Mouse (Mus musculus) yolk sac, embryonic 10.5 days (tissue): Measurements from ENCODE around the gene Kcnt1.
"Not testable (repeated sequence)": the region's sequence is repeated elsewhere in the genome, so short reads cannot be mapped to it uniquely, and the experiment has no call there.

ENCODE experiments used
- DNase-seq: peaks from one replicate; pipeline ENCODE4 v3.0.0-alpha.2; 2017; ENCODE audit warnings: low spot score

Gene Kcnt1

DNA sequence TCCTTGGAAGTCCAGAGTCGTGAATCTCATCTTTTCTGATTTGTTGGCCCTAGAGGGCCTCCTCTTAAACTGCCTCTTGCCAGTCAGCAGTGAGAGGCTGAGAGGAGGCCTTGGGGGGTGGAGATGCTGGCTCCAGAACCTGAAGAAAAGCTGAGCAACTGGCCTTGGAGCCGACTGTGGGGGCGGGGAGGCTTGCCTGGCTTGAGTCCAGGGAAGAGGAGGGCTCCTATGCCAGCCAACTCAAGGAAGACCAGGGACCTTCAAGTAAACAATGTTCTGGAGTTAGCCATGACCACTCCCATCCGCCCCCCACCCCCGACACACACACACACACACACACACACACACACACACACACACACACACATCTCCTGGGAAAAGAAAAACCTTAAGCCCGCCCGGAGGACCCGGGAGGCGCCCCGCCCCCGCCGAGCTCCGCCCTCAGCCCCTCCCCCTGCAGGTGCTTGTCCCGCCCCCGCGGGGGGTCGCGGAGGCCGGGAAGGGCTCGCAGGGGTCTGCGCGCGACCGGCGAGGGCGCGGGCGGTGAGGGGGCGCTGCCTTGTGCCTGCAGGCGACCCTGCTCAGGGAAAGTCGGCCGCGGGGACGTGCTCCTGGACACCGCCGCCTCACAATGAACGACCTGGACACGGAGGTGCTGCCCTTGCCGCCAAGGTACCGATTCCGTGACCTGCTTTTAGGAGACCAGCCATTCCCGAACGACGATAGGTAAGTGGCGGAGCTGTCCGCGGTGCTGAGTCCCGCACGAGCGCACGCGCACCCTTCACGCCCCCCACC is at the start of gene Kcnt1:
TSS of gene Kcnt1 (plus strand) at position 398 of the 795 bp plus-strand sequence.
- peak; percentile 70 for DNase-seq

DNA sequence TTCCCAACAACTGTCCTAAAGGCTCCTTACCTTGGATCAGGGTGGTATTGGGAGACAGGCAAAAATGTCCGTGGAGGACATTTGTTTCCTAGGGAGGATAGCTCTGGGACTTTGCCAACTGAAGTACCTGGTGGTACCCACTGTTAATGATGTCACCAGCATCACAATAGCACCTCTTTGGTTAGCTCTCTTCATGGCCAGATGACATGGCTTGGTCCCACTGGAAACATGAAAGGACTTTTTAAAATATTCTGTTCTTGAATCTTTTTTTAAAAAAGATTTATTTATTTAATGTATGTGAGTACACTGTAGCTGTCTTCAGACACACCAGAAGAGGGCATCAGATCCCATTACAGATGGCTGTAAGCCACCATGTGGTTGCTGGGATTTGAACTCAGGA is 47.8 kb upstream of the Kcnt1 start, which contains the start of gene Glt6d1:
TSS of gene Glt6d1 (minus strand) at position 101 of the 400 bp plus-strand sequence.
- not testable (repeated sequence) for DNase-seq

DNA sequence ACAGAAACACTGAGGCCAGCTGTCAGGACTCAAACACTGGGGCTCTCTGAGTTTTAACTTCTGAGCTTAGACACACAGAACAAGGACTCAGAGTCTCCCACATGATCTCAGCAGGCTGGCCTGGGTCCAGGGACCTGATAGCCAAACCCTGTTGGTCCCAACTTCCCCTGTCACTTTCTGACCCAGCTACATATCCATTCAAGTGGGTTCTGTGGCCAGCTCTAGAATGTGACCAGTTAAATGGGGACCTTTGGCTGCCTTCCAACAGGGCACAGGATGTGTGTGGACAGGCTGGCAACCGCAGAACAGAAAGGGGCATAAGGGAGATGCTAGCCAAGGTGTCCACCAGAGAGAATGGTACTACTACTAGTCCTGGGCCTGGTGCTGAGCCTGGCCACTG is 40.7 kb upstream of the Kcnt1 start, which contains the start of gene Lcn9:
TSS of gene Lcn9 (plus strand) at position 348 of the 400 bp plus-strand sequence.
- no peak for DNase-seq

DNA sequence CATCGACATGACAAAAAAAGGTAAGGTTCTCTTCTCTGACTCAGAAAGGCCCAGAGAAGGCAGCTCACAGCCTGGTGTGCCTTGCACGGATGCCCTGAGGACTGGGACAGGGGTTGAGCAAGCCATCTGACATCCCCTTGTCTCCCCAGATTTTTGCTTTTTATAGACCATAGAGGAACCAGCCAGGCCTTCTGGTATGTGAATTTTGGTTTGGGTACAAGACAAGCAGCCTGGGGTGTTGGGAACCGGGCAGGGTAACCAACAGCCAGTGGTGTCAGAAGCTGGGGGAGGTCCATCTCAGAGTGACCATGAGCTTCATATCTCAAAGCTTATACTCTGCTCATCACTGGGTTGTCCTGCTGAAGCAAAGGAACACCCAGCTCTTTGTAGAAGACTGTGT is 38.8 kb upstream of the Kcnt1 start:
- no peak for DNase-seq

DNA sequence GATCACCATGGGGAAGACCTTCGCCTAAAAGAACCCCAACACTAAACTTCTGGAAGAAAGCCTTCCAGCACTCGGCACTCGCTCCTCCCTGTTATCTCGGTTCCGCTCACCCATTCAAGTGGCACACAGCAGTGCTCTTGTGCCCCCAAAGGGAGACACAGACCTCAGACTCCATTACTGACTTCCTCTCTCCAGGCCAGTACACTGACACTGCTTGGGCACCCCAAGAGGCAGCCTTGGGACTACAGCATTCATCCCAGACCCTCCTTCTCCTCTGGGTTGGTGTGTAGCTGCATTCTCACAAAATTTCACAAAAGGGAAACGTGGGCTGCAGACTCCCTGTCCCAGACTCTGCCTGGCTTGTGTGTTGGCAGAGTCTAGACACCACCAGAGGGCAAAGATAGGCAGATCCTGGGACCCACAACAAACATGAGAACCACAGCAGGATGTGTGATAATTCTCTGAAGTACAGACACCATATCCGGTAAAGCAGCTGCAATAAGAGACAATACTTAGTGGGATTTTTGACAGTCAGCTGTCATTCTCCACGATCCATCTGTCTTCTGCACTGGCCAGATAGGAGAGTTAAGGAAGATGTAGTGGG is 35.1 kb upstream of the Kcnt1 start:
- DNase-seq: no peak

DNA sequence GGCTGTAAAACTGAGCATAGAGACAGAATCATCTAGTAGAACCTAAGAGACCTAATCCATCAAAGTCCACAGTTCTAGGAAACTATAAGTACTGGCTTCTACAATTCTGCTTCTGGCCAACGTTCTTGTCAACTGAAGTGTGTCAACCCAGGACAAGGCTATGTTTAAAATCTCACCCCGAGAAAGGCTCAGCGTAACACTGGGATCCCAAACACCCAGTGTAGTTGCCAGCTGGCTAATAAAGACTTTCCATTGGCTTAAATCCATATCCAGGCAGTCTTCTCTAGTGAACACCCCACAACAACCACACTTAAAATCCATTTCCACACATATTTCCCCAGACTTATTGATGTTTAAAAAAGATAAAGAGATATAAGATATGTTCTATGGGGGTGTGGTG is 32.7 kb upstream of the Kcnt1 start:
- DNase-seq: no peak

DNA sequence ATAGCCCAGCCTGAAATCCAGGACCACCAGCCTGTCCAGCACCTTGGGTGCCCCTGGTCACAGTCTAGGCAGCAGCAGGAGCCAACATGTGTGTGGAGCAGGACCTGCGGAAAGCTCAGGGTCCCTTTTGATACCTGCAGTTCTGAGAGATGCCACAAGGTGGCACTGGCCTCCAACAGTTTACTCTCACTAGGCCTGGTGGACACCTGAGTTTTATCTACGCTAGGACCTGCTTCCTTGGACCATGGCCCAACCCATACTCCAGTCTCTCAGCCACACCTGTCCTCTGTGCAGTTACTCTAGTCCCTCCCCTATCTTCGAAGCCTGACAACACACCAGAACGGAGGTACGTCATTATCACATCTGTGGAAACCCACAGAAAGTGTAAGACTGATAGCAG is 27.2 kb upstream of the Kcnt1 start:
- peak; percentile 47 for DNase-seq

DNA sequence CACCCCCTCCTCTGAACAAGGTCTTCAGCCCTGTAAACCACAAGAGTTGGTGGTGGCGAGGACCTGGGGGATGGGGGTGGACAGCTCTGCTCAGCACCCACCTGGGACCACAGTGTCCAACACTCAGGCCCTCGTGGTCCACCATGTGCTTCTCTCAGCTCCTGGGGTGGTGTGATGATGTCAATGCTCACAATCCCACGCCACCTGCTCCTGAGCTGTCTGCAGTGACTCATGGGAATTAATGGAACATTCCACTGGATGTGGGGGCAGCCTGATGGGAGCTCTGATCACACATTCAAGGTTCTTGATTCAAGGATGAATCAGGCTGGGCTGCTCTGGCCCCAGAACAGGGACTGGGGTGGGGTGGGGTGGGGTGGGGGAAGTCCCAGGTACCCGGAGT is 21.4 kb upstream of the Kcnt1 start:
- DNase-seq: no peak

DNA sequence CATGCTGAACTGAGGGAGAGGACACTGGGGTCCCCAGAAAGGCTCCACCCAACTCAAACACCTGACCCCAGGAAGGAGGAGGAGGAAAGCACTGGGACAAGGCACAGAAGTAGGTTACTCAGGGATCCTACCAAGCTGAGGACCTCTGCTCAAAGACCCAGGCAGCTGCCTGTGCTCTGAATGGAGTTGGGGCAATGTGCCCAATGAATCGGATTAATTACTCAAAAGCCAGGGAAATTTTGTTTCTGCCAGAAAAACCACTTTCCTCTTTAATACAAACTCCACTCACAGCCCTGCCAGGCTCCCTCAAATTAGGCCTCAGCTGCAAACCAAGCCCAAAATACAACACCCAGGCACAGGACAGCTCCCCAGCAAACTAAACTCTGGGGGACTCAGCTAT is 20.8 kb upstream of the Kcnt1 start:
- DNase-seq: no peak

DNA sequence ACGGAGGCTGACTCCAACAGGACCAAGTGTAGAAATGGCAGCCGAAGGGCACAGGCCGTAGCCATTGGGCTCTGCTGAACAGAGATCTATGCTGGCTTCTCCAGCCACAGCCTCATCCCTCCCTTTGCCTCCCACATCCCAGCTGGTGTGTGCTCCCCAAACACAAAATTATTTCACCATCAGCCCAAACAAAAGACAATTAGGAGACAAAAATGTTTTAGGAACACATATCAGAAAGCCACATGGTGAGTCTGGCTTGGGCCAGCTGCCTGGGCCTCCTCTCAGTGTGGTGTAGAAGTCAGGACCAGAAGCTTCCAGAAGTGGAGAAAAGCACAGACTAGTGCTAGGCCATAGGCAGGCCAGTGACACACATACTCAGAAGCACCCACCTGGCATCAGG is 19.4 kb upstream of the Kcnt1 start:
- no peak for DNase-seq

DNA sequence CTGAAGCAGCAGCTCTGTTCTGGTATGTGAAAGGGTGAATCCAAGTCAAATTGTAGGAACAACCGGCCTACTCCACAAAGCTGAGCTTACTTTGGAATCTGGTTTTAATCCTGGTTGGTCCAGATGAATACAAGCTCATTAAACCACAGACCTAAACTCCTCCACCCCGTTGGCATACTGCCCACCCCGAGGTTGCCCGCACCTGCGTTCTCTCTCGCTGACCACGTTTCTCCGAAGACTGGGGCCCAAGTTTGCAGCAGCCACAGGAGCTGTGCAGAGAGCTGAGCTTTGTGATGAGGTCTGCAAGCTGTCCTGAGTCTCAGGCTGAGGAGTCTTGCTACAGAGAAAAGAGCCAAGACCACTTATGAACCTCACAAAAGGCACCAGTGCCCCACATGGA is 17.0 kb upstream of the Kcnt1 start:
- DNase-seq: no peak

DNA sequence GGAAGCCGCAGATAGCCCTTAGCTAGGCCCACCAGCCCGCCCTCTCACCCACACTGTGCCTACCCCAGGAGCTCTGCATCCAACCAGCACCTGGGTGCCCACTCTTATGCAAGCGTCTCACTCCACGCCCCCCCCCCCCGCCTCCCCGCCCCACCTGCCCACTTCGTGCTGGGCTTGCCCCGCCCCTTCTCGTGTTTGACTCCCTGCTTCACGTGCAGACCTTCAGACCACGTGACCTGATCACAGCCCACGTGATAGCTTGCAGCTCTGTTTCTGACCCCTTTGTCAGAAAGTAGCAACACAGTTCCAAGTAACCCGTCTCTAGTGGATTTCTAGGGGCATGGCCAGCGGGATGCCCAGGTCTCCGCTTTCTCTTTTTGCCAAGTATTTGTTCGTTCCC is 16.3 kb upstream of the Kcnt1 start, which contains the start of gene Sohlh1:
TSS of gene Sohlh1 (minus strand) at position 23 of the 400 bp plus-strand sequence.
- DNase-seq: no peak

DNA sequence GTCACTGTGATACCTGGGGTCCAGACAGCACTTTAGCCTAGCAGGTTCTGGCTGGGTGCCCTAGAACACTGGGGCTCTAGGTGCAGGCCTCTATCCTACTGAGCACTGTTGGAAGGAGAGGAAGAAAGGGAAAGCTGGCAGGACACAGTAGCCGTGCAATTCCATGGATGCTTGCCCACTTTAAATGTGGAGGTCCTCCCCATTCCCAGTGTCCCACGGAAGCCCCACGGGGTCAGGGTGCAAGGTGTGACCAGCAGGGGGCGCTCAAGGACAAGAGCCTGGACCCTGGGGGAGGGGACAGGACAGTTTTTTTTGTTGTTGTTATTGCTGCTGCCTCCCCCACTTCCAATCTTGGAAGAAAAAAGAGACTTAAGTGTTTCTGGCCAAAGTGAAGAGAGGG is 13.2 kb upstream of the Kcnt1 start:
- DNase-seq: no peak

DNA sequence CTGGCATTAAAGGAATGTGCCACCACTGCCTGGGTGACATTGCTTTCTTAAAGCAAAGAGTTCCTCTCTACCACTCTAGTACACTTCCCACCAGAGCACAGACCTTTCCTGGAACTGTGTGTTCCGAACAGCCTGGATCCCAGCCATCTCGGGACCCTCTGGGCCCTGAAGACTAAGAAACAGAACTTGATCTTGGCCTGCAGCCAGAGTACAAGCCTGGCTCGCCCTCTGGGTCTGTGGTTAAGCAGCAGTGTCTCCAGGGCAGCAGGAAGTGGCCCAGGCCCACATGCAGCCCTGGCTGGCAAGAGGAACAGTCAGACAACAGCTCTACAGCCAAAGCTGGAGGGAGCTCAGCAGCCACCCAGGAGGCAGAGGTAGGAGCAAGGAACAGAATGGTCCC is 10.9 kb upstream of the Kcnt1 start:
- no peak for DNase-seq

DNA sequence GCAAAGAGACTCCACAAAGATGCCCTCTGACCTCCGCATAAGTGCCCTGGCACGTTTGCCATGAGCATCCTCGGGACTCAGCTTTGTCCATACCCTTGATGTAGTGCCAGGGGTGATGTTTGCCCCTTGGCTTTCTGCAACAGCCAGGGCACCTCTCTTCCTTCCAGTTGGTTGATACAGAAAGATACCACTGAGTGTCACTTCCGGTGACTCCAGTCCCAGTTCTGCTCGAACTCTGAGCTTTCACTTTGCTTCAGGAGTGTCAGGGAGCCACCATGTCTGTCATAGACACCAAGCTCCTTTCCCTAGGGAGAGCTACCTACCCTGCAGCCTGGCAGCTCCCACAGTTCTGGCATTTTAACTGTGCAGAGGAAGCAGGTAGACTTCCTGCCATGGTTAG is 9.5 kb upstream of the Kcnt1 start:
- DNase-seq: no peak

DNA sequence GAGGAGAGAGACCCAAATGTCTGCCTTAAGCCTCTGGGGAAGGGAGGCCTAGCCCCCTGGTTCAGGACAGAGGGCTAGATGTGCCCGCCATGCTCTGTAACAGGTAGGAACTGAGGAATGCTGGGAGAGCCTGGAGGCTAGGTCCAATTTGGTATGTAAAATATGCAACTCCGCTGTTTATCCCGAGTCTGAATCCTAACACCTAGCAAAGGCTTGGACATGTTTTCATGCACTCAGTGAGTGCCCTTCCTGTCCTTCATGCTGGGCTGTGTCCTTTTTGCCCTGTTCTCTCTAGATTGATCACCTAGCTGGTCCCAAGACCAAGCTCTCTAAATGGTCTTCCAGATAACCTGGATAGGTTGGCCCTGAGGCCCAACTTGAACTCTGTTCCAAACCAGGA is 3.6 kb upstream of the Kcnt1 start:
- DNase-seq: no peak

DNA sequence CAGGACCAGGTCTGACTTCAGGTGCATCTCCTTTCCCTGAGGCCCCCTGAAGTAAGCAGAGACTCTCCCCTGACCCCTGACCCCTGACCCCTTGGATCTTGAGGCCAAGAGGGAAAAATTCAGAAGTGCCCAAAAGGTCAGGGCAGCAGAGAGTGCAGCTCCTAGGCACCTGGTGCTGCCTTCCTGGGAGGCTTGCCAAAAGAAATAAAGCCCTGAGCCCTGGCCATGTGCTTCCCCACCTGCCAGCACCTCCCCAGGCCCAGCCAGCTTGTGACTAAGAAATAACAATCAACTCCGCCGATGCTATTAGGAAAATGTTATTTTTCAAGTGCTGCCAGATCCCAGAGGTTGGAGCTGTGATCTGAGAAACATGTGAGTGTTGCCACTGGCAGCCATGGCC is 1.5 kb upstream of the Kcnt1 start:
- no peak for DNase-seq

DNA sequence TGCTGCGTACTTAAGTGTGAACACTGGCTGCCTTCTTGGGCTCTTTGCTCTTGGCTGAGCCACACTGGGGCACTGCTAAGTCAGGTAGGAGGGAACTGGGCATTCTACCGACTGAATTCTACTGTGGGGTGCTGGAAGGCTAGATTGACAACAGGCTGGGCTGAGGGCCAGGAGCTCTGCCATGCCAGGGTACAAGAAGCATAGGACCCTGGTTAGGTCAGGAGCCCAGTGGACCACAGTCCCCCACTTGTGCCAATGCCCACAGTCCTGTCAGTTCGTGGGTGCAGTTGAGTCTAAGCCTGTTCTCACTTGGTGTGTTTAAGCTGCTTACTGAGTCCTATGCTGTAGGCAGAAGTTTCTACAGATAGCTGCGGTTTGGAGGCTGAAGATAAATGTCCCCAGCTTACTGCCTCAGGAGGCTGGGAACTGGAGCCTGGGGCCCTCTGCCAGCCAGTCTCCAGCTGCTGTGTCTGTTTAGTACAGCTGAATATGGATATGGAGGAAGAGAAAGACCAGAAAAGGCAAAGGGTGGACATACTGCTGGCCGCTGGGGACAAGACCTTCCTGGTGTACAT is 751 bp upstream of the Kcnt1 start:
- no peak for DNase-seq

DNA sequence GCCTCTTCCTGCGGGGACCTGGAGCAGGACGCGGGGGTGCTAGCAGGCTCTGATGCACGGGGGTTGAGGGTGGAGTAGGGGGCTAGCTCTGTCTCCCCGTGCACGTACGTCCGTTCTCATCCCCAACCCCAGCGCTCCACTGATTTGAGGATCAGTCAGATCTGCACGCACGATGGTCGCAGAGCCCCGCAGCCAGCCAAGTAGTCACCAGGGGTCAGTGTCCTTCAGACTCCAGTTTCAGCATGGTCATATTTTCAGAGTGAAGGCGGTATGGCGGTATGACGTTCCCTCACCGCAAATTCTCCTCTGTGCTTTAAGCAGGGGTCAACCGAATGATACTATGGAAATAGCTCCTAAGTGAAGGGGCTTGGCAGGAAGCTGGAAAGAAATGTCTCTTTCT is 696 bp downstream of the Kcnt1 start:
- no peak for DNase-seq

DNA sequence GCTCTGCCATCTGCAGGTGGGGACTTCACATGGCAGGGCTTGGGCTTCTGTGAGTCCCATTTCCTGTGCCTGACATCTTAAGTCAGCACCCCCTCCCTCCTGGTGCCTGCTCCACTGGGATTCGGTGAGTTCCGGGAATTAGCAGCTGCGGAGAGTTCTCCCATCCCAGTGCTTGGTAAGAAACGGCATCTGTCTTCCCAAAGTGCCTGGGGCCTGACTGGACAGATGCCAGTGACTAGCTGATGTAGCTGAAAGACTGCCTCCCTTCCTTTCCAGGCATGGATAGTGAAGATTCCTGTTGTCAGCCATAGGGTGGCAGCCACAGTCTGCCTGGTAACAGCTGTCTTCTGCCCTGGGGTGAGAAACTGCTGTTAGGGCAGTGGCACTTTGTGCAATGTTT is 1.9 kb downstream of the Kcnt1 start:
- DNase-seq: no peak

DNA sequence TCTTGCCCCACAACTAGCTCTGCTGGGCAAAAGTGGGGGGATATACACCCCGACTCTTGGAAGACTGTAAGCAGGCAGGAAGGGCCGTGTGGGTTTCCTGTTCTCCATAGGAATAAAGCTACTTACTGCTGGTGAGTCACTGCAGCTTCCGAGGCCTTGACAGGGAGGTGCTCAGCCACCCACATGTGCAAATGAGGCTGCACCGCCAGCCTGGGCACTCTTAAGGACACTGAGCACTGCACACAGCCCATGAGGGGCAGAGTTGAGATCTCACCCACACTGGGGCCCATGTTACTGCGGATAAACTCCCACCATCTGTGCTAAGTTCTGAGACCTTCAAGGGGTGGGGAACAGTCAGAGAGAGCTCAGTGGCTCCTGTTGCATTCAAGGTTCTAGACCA is 3.1 kb downstream of the Kcnt1 start:
- no peak for DNase-seq

DNA sequence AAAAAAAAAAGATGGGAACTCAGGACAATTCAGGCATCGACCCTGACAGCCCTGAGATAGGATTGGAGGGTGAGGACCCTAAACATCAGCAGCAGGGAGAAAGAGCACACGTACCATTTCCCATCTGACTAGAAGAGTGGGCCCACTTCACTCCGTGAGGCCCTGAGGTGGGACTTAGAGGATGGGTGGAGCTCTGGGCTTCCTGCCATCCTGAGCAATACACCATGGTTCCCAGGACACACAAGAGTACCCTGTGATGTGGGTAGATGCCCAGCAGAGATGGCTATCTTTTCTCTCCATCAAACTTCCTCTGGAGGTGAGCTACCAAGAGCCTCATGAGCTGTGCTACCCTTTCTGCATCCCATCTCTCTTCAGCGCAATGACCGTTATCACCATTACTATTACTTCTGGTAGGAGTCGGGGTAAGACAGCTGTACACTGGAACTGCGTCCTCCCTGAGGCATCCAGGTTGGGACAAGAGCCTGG is 13.8 kb downstream of the Kcnt1 start:
- DNase-seq: no peak

DNA sequence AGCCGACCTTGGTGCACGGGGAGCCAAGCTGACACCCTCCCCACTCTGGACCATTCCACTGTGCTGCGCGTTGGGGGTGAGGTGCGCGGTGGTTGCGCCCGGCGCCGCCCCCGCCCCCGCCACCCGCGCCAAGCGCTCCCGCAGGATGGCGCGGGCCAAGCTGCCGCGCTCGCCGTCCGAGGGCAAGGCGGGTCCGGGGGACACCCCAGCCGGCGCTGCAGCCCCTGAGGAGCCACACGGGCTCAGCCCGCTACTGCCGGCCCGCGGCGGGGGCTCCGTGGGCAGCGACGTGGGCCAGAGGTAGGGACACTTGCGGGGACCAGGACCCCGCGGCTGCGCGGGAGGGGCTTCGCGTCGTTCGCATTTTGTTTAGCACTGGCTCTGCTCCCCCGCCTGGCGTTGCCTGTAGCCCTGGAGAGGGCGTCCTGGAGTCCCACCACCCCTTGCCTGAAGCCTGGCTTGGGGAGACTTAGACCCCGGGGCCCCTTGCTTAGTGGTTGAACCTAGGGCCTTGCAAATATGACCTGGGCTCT is 14.3 kb downstream of the Kcnt1 start:
- no peak for DNase-seq
